Mouse (Mus musculus) hindbrain, embryonic 15.5 days (tissue): ENCODE measurements at regions not wholly inside any gene's neighbourhood (a gene's known extent, or its start where the extent isn't known, plus 50 kb on each side); places are given as distances from the start of the nearest gene placed in this dataset.

ENCODE experiments used
- ATAC-seq: fragments of 200-750 bp; cut with Nextera tagmentation; 2 replicates; pipeline ENCODE4 v1.8.0; 2017; ENCODE audit warnings: low read depth, moderate number of reproducible peaks, moderate TSS enrichment; ENCODE audit not compliant: low FRiP score
- H3K27ac ChIP-seq: fragments of 300-500 bp; sonication (generic); replicated peaks from 2 replicates; pipeline ENCODE4 v1.5.1; 2015; ENCODE audit warnings: mild to moderate bottlenecking, inconsistent platforms
- H3K27me3 ChIP-seq: fragments of 300-500 bp; sonication (generic); 2 replicates; pipeline ENCODE4 v1.6.1; 2015; ENCODE audit warnings: control low read depth, inconsistent platforms
- H3K36me3 ChIP-seq: fragments of 300-500 bp; sonication (generic); 2 replicates; pipeline ENCODE4 v1.6.1; 2015; ENCODE audit warnings: control low read depth, inconsistent platforms
- H3K4me1 ChIP-seq: fragments of 300-500 bp; sonication (generic); replicated peaks from 2 replicates; pipeline ENCODE4 v1.6.1; 2015; ENCODE audit warnings: control low read depth, inconsistent platforms
- H3K4me2 ChIP-seq: fragments of 300-500 bp; sonication (generic); 2 replicates; pipeline ENCODE4 v1.6.1; 2015; ENCODE audit warnings: moderate library complexity, mild to moderate bottlenecking, inconsistent platforms
- H3K4me3 ChIP-seq: fragments of 300-500 bp; sonication (generic); 2 replicates; pipeline ENCODE4 v1.5.1; 2015; ENCODE audit warnings: mild to moderate bottlenecking, inconsistent platforms
- H3K9ac ChIP-seq: fragments of 300-500 bp; sonication (generic); 2 replicates; pipeline ENCODE4 v1.6.1; 2015; ENCODE audit warnings: inconsistent platforms
- H3K9me3 ChIP-seq: fragments of 300-500 bp; sonication (generic); 2 replicates; pipeline ENCODE4 v1.6.1; 2016; ENCODE audit warnings: control low read depth, inconsistent platforms
- WGBS: fragments of 180-500 bp; shearing (Covaris S2); methylation state at CpG from one replicate; pipeline ENCODE4 v1.1.7; 2015; 5-methylcytosine and 5-hydroxymethylcytosine counted together

- Histone ChIP-seq H3K4me1 (peaks cover 32% of the 10 kb centered on the region), H3K27ac (0 out of 2 replicates have a peak overlapping the region, but pooled peaks have one; percentile 16)
These were observed 68.1 kb upstream of the Serp2 start for GRCm38 (mm10) chr14:76624626-76625378.

GRCm38 (mm10) chr14:76623371-76623988, 66.8 kb upstream of the Serp2 start:
- 35% methylated on average over 10 of the region's 10 CpGs for WGBS
- Histone ChIP-seq H3K27ac (peak overlapping the region; percentile 56), H3K4me3 (no peak overlapping the region), H3K9ac (no peak overlapping the region), H3K36me3 (no peaks in the 10 kb centered on the region), H3K4me1 (peaks cover 35% of the 10 kb centered on the region), H3K27me3 (no peaks in the 10 kb centered on the region), H3K9me3 (no peaks in the 10 kb centered on the region), H3K4me2 (no peak overlapping the region)
- no peak for ATAC-seq

More at GRCm38 (mm10) chr14:76624626-76625378, 68.1 kb upstream of the Serp2 start:
- Histone ChIP-seq H3K9ac (no peak overlapping the region), H3K4me3 (no peak overlapping the region), H3K9me3 (no peaks in the 10 kb centered on the region), H3K36me3 (no peaks in the 10 kb centered on the region), H3K4me2 (no peak overlapping the region), H3K27me3 (no peaks in the 10 kb centered on the region)
- ATAC-seq: no peak
- 57% methylated on average over 7 of the region's 7 CpGs for WGBS

GRCm38 (mm10) chr14:76622634-76623291, 66.1 kb upstream of the Serp2 start:
- 5% methylated on average over 11 of the region's 11 CpGs for WGBS
- Histone ChIP-seq H3K36me3 (no peaks in the 10 kb centered on the region), H3K4me1 (peaks cover 42% of the 10 kb centered on the region), H3K4me2 (peak overlapping the region; percentile 9), H3K27ac (peak overlapping the region; percentile 56), H3K9me3 (no peaks in the 10 kb centered on the region), H3K27me3 (no peaks in the 10 kb centered on the region), H3K4me3 (no peak overlapping the region), H3K9ac (no peak overlapping the region)
- ATAC-seq: peak; percentile 49

- no peak overlapping the region for H3K4me2 ChIP-seq
- peaks cover 31% of the 10 kb centered on the region for H3K4me1 ChIP-seq
- H3K9ac ChIP-seq: no peak overlapping the region
- ATAC-seq: no peak
- H3K27ac ChIP-seq: no peak overlapping the region
- 63% methylated on average over 7 of the region's 7 CpGs for WGBS
- H3K9me3 ChIP-seq: no peaks in the 10 kb centered on the region
- no peaks in the 10 kb centered on the region for H3K27me3 ChIP-seq
- H3K36me3 ChIP-seq: no peaks in the 10 kb centered on the region
- H3K4me3 ChIP-seq: no peak overlapping the region
These were observed 62.3 kb upstream of the Serp2 start for GRCm38 (mm10) chr14:76619038-76619409.

GRCm38 (mm10) chr14:76618331-76619037, 61.8 kb upstream of the Serp2 start:
- Histone ChIP-seq H3K27ac (0 out of 2 replicates have a peak overlapping the region, but pooled peaks have one; percentile 26), H3K9me3 (no peaks in the 10 kb centered on the region), H3K9ac (no peak overlapping the region), H3K4me3 (no peak overlapping the region), H3K4me2 (no peak overlapping the region), H3K36me3 (no peaks in the 10 kb centered on the region), H3K27me3 (no peaks in the 10 kb centered on the region), H3K4me1 (peaks cover 27% of the 10 kb centered on the region)
- ATAC-seq: no peak
- 45% methylated on average over 14 of the region's 14 CpGs for WGBS

GRCm38 (mm10) chr14:76617889-76618288, 61.2 kb upstream of the Serp2 start:
- 91% methylated on average over 1 of the region's 1 CpGs for WGBS
- ATAC-seq: no peak
- peak overlapping the region; percentile 26; the same call in 1 of the 2 replicates for H3K27ac ChIP-seq

GRCm38 (mm10) chr14:76617447-76617846, 60.8 kb upstream of the Serp2 start:
- Histone ChIP-seq H3K4me3 (no peak overlapping the region), H3K9ac (no peak overlapping the region), H3K4me1 (peaks cover 16% of the 10 kb centered on the region; the same call in 1 of the 2 replicates), H3K4me2 (no peak overlapping the region), H3K27me3 (no peaks in the 10 kb centered on the region), H3K36me3 (no peaks in the 10 kb centered on the region), H3K9me3 (no peaks in the 10 kb centered on the region), H3K27ac (peak overlapping the region; percentile 26; the same call in 1 of the 2 replicates)
- ATAC-seq: no peak; the same call in 1 of the 2 replicates
- 57% methylated on average over 11 of the region's 11 CpGs for WGBS

More at GRCm38 (mm10) chr14:76617889-76618288, 61.2 kb upstream of the Serp2 start:
- H3K4me2 ChIP-seq: no peak overlapping the region
- H3K4me1 ChIP-seq: peaks cover 21% of the 10 kb centered on the region
- no peaks in the 10 kb centered on the region for H3K9me3 ChIP-seq
- no peak overlapping the region for H3K4me3 ChIP-seq
- H3K27me3 ChIP-seq: no peaks in the 10 kb centered on the region
- H3K36me3 ChIP-seq: no peaks in the 10 kb centered on the region
- H3K9ac ChIP-seq: no peak overlapping the region

- no peaks in the 10 kb centered on the region for H3K9me3 ChIP-seq
- no peaks in the 10 kb centered on the region for H3K27me3 ChIP-seq
- no peak overlapping the region for H3K9ac ChIP-seq
- no peak overlapping the region for H3K4me3 ChIP-seq
- ATAC-seq: no peak
- H3K36me3 ChIP-seq: no peaks in the 10 kb centered on the region
- 47% methylated on average over 3 of the region's 3 CpGs for WGBS
- no peak overlapping the region for H3K4me2 ChIP-seq
- peaks cover 16% of the 10 kb centered on the region; the same call in 1 of the 2 replicates for H3K4me1 ChIP-seq
- H3K27ac ChIP-seq: no peak overlapping the region
These were observed 59.6 kb upstream of the Serp2 start for GRCm38 (mm10) chr14:76616367-76616683.

GRCm38 (mm10) chr14:76615603-76616366, 59.1 kb upstream of the Serp2 start:
- WGBS: 81% methylated on average over 8 of the region's 8 CpGs
- ATAC-seq: no peak

GRCm38 (mm10) chr14:76615182-76615581, 58.5 kb upstream of the Serp2 start:
- Histone ChIP-seq H3K27me3 (no peaks in the 10 kb centered on the region), H3K27ac (no peak overlapping the region), H3K4me2 (no peak overlapping the region), H3K4me1 (peaks cover 27% of the 10 kb centered on the region), H3K9ac (no peak overlapping the region), H3K36me3 (no peaks in the 10 kb centered on the region), H3K9me3 (no peaks in the 10 kb centered on the region), H3K4me3 (no peak overlapping the region)
- ATAC-seq: no peak
- WGBS: 87% methylated on average over 11 of the region's 11 CpGs

More at GRCm38 (mm10) chr14:76615603-76616366, 59.1 kb upstream of the Serp2 start:
- Histone ChIP-seq H3K4me1 (peaks cover 22% of the 10 kb centered on the region), H3K27ac (no peak overlapping the region), H3K9ac (no peak overlapping the region), H3K36me3 (no peaks in the 10 kb centered on the region), H3K4me2 (no peak overlapping the region), H3K9me3 (no peaks in the 10 kb centered on the region), H3K4me3 (no peak overlapping the region), H3K27me3 (no peaks in the 10 kb centered on the region)

- 89% methylated on average over 5 of the region's 5 CpGs for WGBS
- no peak for ATAC-seq
- no peak overlapping the region for H3K4me2 ChIP-seq
- no peaks in the 10 kb centered on the region for H3K27me3 ChIP-seq
- H3K36me3 ChIP-seq: no peaks in the 10 kb centered on the region
- H3K9ac ChIP-seq: no peak overlapping the region
- H3K4me3 ChIP-seq: no peak overlapping the region
- no peak overlapping the region for H3K27ac ChIP-seq
- H3K4me1 ChIP-seq: peaks cover 27% of the 10 kb centered on the region
- no peaks in the 10 kb centered on the region for H3K9me3 ChIP-seq
These were observed 58.0 kb upstream of the Serp2 start for GRCm38 (mm10) chr14:76614682-76615081.
